Mouse (Mus musculus): ENCODE measurements around the gene Ulk4.

Ulk4 gene

GRCm38 (mm10) chr9:121277118-121278060 is at the start of gene Ulk4:
Ulk4 (minus strand) TSS chr9:121277197.
- DNase-seq (ENCODE audit: low spot score in 2 of 2) = peak; percentile 90 to 98

GRCm38 (mm10) chr9:121322034-121322433 is 45.0 kb upstream of the Ulk4 start:
- DNase-seq (ENCODE audit: low spot score in 2 of 2) = no peak

GRCm38 (mm10) chr9:121321118-121321517 is 44.1 kb upstream of the Ulk4 start:
- DNase-seq (ENCODE audit: low spot score in 2 of 2) = no peak

DNA sequence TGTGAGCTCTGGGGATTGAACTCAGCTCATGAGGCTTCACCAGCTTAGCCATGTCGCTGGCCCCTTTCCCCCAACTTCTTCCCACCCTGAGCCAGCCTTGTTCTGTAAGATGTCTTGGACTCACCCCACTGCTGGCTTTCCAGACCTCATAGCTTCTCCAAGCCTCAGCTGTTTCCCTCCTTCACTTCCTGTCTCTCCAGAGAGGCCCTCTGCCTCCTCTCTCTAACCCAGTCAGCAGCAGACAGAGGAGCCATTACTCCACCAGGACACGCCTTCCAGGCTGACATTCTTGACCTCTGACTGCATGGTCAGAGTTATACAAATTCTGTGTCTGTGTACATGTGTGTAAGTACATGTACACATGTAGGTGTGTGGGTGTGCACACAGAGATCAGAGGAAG is 43.4 kb upstream of the Ulk4 start:
- DNase-seq (ENCODE audit: low spot score in 2 of 2) = no peak

DNA sequence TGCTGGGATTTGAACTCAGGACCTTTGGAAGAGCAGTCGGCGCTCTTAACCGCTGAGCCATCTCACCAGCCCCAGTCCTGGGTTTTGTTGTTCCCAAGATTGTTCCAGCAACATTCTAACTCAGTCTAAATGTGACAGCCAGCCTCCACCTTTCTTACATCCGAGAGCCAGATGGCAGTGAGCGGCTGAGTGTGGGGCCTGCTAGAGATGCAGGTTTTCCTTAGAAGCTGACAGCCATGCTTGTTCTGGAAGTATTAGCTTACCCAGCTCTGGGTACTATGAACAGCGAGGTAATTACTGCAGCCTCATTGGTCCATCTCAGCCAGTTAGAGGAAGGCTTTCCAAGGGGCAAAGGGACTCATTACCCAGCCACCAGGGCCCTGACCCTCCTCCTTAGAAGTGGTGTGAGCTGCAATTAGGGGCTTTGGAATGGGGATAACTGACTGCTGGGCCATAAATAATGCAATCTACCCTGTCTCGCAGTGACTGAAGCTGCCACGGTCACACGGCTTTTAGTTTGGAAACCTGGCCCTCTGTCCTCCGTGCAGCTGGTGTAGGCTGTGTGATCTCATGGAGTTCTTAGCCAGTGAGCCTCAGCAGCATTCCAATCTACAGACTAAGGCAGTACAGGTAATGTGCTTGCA is 42.4 kb upstream of the Ulk4 start:
- DNase-seq (ENCODE audit: low spot score in 2 of 2) = no peak

- DNase-seq (ENCODE audit: low spot score in 2 of 2) = no peak
Measured at GRCm38 (mm10) chr9:121316621-121317405, 39.8 kb upstream of the Ulk4 start.

DNA sequence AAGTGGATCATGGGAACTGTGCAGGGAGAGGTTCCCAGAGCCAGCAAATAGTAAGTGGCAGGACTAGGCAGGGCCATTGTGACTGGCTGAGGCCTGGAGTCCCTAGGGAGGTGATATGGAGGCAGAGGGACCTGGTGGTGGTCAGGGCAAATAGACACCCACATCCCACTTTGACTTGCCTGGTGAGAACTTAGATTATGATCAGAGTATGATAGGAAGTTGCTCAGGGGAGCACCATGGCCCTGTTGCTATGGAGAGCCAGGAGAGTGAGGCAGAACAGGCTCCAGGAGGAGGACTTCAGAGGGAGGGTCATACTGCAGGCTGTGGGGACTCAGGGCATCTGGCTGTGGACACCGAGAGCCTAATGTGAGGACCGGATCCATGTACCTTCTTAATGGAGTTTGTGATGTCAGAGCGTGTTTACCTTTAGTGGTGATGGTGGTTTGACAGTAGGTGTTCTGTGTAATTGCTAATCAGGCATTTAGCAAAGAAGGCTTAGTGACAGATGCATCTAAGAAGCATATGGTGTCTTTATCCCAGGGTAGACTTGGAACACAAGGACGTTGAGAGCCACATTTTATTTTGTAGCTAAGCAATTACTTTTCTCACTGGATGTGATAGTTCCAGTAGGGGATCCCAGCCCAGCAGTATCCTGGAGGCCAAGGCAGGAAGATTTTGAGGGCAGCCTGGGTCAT is 39.1 kb upstream of the Ulk4 start:
- DNase-seq (ENCODE audit: low spot score in 2 of 2) = no peak

GRCm38 (mm10) chr9:121314541-121315152 is 37.6 kb upstream of the Ulk4 start:
- DNase-seq (ENCODE audit: low spot score in 2 of 2) = no peak

DNA sequence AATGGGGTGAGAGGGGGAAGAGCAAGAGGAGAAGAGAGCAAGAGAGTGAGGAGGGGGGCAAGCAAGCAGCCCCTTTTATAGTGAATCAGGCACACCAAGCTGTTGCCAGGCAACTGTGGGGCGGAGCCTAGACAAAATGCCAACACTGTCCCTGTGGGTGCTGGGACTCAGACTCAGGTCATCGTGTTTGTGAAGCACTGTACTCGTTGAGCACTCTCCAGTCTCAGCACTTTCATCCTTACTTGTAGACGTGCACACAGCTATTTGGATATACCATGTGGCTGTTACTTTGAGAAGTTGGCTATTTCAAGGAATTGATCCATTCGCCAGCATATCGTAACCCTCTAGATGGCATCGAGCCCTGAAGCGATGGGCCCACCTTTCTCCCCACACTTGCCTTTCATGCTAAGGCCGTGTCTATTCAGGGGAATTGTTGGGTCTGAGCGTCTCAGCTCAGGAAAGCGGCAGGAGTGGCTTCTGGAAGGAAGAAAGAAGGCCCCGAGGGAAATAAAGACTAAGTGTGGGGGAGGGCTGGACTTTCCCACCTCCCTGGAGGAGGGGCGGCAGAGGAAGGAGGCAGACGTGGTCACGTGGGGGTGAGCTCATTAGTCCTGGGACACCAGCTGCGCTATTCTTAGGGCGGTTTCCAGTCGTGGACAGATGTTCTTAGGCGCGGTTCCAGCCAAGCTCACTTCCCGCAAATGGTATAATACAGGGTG is 36.8 kb upstream of the Ulk4 start:
- peak in 1 of 2 experiments; percentile 78 for DNase-seq (ENCODE audit: low spot score in 2 of 2)

GRCm38 (mm10) chr9:121312237-121312891 is 35.4 kb upstream of the Ulk4 start:
- DNase-seq (ENCODE audit: low spot score in 2 of 2) = no peak

DNA sequence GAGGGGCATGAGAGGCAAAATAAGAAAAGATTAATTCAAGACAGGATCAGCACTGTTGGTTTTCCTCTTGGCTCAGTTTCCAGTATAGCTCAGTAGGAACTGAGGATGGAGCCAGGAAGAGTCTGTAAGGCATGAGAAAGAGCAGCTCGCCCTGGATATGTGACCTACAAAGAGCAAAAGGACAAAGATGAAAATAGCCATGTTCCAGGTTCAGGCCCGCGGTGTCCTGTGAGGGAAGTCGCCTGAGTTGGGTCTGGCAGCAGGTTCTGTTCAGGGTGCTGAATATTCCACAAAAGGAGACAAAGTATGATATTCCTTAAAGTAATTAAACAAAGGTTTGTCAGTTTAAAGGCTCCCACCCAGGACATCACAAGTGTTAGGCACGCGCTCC is 34.8 kb upstream of the Ulk4 start:
- DNase-seq (ENCODE audit: low spot score in 2 of 2) = no peak

GRCm38 (mm10) chr9:121310501-121310900 is 33.5 kb upstream of the Ulk4 start:
- DNase-seq (ENCODE audit: low spot score in 2 of 2) = no peak

GRCm38 (mm10) chr9:121309287-121309686 is 32.3 kb upstream of the Ulk4 start:
- DNase-seq (ENCODE audit: low spot score in 2 of 2) = no peak

- no peak for DNase-seq (ENCODE audit: low spot score in 2 of 2)
Measured at GRCm38 (mm10) chr9:121305456-121305855, 28.5 kb upstream of the Ulk4 start.

DNA sequence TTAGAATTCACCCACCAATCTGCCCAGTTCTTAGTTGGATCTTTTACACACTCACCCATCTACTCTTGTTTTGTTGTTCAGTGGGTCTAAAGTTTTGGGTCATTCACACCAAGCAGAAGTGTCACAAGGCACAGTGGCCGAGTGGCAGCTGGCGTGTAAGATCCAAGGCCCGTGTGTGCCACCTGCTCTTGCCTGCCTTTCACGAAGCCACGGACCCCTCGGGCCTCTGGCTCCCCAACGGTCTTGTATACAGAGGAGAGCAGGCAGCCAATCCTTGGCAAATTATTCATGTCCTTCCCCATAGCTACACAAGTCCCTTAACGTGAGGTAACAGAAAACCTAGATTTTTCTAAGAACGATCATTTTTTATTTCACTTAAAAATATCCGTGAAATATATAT is 27.5 kb upstream of the Ulk4 start:
- DNase-seq (ENCODE audit: low spot score in 2 of 2) = no peak

GRCm38 (mm10) chr9:121303748-121304147 is 26.8 kb upstream of the Ulk4 start:
- no peak for DNase-seq (ENCODE audit: low spot score in 2 of 2)

DNA sequence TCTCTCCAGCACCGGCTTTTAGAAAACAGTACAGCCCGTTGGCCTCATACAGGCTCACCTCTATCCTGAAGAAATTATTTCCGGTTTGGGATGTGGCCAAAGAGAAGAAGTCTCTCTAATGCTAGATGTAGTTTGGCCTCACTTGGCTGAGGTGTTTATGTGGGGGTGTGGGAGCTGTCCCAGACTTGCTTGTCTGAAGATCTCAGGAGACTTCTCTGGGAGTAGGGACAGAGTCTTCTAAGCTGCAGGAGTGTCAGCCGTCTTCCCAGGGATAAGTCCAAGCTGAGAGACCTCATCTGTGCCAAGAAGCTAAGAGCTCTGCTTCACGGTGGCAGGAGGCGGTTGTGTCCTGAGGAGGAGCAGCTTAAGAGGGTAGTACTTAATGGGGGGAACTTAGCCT is 26.1 kb upstream of the Ulk4 start:
- DNase-seq (ENCODE audit: low spot score in 2 of 2) = no peak

DNA sequence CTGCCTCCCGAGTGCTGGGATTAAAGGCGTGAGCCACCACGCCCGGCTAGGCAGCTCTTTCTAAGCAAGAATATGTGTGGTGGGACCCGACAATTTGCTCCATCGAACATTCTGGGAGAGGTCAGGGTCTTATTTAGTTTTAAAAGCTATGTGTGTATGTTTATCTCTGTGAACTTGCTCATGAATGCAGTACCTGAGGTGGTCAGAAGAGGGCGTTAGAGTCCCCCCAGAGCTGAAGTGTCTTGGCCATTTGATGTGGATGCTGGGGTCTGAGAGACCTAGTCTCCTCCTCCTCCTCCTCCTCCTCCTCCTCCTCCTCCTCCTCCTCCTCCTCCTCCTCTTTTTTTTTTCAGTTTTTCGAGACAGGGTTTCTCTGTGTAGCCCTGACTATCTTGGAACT is 25.5 kb upstream of the Ulk4 start:
- no peak for DNase-seq (ENCODE audit: low spot score in 2 of 2)

- no peak for DNase-seq (ENCODE audit: low spot score in 2 of 2)
Measured at GRCm38 (mm10) chr9:121301041-121301920, 24.3 kb upstream of the Ulk4 start.
